In genomic region chr11:110271745-110272144, GRCm38 (mm10) we compare ENCODE assay signal across 9 mouse cellular contexts. TPM values are rescaled to one million over a fixed set of nuclear protein-coding genes. Genes with fewer than 3 reads are reported as not detected.
DNase-seq lines count a peak whose midpoint lies in the region; ATAC-seq lines count a peak whose summit lies in the region.
"Had no signal": no experiment of that assay in that cellular context is flagged by ENCODE, and none has a peak within 500 bp of the region (broad histone marks: within the 10 kb centered on the region; RNA-seq: fewer than 3 reads in every experiment).

No protein-coding gene starts in this region.

- no peaks in the 10 kb centered on the region for H3K27me3 ChIP-seq in hindbrain, embryonic 12.5 days

- WGBS in hindbrain, embryonic 12.5 days: 6% methylated on average over 5 of the region's 5 CpGs

- DNase-seq in cerebellum, adult 18-20 months: peak; percentile 47 to 55
- no peak for DNase-seq in cerebellum, adult 11-12 months
- DNase-seq in embryo, embryonic 9.5 days (ENCODE audit: extremely low spot score): peak; percentile 66
- peak; percentile 57 to 73 for DNase-seq in layer of hippocampus, postnatal 10 days (ENCODE audit: low spot score in 2 of 2)
- DNase-seq in lung, postnatal 36 days: peak; percentile 82
- DNase-seq in right cerebral cortex, postnatal 25 days: peak; percentile 26

- ATAC-seq in activated CD4-positive, CD25-positive, alpha-beta regulatory T cell, adult 4 months: peak; percentile 55
- 0 out of 2 replicates have a peak, but pooled peaks have one; percentile 56 for ATAC-seq in hindbrain, embryonic 12.5 days (ENCODE audit: low FRiP score)

- H3K36me3 ChIP-seq in hindbrain, embryonic 12.5 days: no peaks in the 10 kb centered on the region
- H3K36me3 ChIP-seq: G1E had no signal

- no peak overlapping the region for H3K4me2 ChIP-seq in hindbrain, embryonic 12.5 days (replicated peaks)

- no peaks in the 10 kb centered on the region for H3K4me1 ChIP-seq in hindbrain, embryonic 12.5 days

- no peak overlapping the region for H3K27ac ChIP-seq in hindbrain, embryonic 12.5 days

- no peak overlapping the region for H3K9ac ChIP-seq in hindbrain, embryonic 12.5 days

- no peak overlapping the region for H3K4me3 ChIP-seq in hindbrain, embryonic 12.5 days

- no peaks in the 10 kb centered on the region for H3K9me3 ChIP-seq in hindbrain, embryonic 12.5 days (replicated peaks)

RNA-seq across cellular contexts. Expression of gene Abca6, which starts 20.2 kb away (rescaled TPM):
- polyA plus RNA-seq in activated CD4-positive, CD25-positive, alpha-beta regulatory T cell, adult 4 months (2017; shearing (Covaris generic)): not detected
- 0.35 and 0.40 TPM in 2 replicates for polyA plus RNA-seq in hindbrain, embryonic 12.5 days (2016; fragmentation: Nextera tagmentation; extraction: Ambion mirVana)
- 1 to 10 TPM; 1.4 to 1.6 TPM for total RNA-seq in layer of hippocampus, postnatal 10 days (2021)
- total RNA-seq: G1E had no signal
- polyA plus RNA-seq: G1E had no signal
